Mouse (Mus musculus): ENCODE measurements around the gene Ptgis.

DNA sequence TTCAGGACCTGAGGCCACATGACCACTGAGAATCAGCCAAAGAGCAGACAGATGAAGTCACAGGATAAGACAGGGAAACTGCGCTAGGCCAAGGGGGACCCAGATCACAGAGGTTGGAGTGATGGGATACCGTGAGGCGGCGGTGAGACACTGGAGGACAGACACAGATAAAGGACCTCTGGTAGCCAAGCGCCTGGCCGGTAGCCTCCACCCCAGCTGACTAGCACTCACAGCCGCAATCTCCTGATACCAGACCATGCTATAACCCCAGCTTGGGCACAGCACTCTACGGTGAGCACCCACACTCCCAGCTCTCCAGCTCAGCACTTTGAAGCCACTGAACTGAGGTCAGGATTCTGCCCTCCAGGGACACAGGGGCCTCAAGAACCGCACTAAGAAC lies 76.8 kb downstream of the Ptgis start:
- TF ChIP-seq GATA1 (IDR thresholded peaks at IDR 0.05; ENCODE audit: borderline replicate concordance, low read length) (no peak), POLR2AphosphoS5 (IDR thresholded peaks at IDR 0.05; ENCODE audit: insufficient replicate concordance, low read depth, low read length) (no peak), CTCF (IDR thresholded peaks at IDR 0.05; ENCODE audit: low read depth, low read length) (no peak)

Measured in G1E (cell line).